Mouse (Mus musculus) kidney, embryonic 15.5 days (tissue): ENCODE data around the gene Znrf1. TPM values are rescaled to one million over a fixed set of nuclear protein-coding genes. Genes with fewer than 3 reads are reported as not detected.

Source experiments
- ATAC-seq: fragments of 200-750 bp; cut with Nextera tagmentation; replicated peaks from 2 replicates; pipeline ENCODE4 v1.8.0; 2017; ENCODE audit warnings: moderate TSS enrichment; ENCODE audit not compliant: low FRiP score
- H3K27ac ChIP-seq: fragments of 300-500 bp; sonication (generic); 2 replicates; pipeline ENCODE4 v1.5.1; 2015; ENCODE audit warnings: mild to moderate bottlenecking, inconsistent platforms
- H3K27me3 ChIP-seq: fragments of 300-500 bp; sonication (generic); 2 replicates; pipeline ENCODE4 v1.6.1; 2015; ENCODE audit warnings: inconsistent platforms
- H3K36me3 ChIP-seq: fragments of 300-500 bp; sonication (generic); 2 replicates; pipeline ENCODE4 v1.6.1; 2015; ENCODE audit warnings: inconsistent platforms
- H3K4me1 ChIP-seq: fragments of 300-500 bp; sonication (generic); 2 replicates; pipeline ENCODE4 v1.6.1; 2015; ENCODE audit warnings: inconsistent platforms
- H3K4me2 ChIP-seq: fragments of 300-500 bp; sonication (generic); 2 replicates; pipeline ENCODE4 v1.6.1; 2015; ENCODE audit warnings: moderate library complexity, mild to moderate bottlenecking, inconsistent platforms
- H3K4me3 ChIP-seq: fragments of 300-500 bp; sonication (generic); replicated peaks from 2 replicates; pipeline ENCODE4 v1.5.1; 2015; ENCODE audit warnings: mild to moderate bottlenecking, inconsistent platforms
- H3K9ac ChIP-seq: fragments of 300-500 bp; sonication (generic); 2 replicates; pipeline ENCODE4 v1.6.1; 2015; ENCODE audit warnings: mild to moderate bottlenecking, inconsistent platforms
- H3K9me3 ChIP-seq: fragments of 300-500 bp; sonication (generic); replicated peaks from 2 replicates; pipeline ENCODE4 v1.6.1; 2016; ENCODE audit warnings: inconsistent platforms
- WGBS: fragments of 180-500 bp; shearing (Covaris S2); methylation state at CpG from one replicate; pipeline ENCODE4 v1.1.7; 2015; ENCODE audit warnings: mixed read lengths; 5-methylcytosine and 5-hydroxymethylcytosine counted together
- polyA plus RNA-seq: library from polyadenylated mRNA; unstranded; fragments of >200 nt; fragmentation: Nextera tagmentation; extraction: Ambion mirVana; gene quantifications from 2 replicates; pipeline ENCODE4 v1.2.1, GENCODE M21; 2015

Znrf1 gene
- polyA plus RNA-seq, 1 experiment from 2014 or later: 28.6 TPM

DNA sequence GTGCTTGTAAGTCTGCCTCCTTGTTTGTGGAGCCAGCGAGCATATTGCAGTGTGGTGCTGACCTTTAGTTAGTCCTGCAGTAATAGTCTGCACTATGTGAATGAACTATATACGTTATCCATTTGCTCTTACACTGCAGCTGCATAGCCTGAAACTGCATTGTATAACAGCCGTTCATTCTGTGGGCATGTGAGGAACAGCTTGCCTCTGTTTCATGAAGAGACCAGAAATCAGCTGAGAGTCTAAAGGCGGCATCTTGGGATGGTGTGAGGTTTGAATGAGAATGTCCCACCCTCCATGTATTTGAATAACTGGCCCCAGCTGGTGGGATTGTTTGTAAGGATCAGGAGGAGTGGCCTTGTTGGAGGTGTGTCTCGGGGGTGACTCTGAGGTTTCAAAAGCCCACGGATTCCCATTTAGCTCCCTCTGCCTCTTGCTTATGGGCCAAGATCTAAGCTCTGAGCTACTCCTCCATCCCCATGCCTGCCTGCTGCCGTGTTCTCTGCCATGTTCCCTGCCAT lies 56.6 kb downstream of the Znrf1 start:
- H3K4me3 ChIP-seq: no peak overlapping the region
- H3K27ac ChIP-seq: no peak overlapping the region
- no peak overlapping the region for H3K9ac ChIP-seq
- no peaks in the 10 kb centered on the region for H3K27me3 ChIP-seq
- H3K9me3 ChIP-seq: no peaks in the 10 kb centered on the region
- peaks cover 52% of the 10 kb centered on the region for H3K4me1 ChIP-seq
- H3K36me3 ChIP-seq: no peaks in the 10 kb centered on the region
- ATAC-seq: no peak
- H3K4me2 ChIP-seq: no peak overlapping the region
- 74% methylated on average over 7 of the region's 7 CpGs for WGBS

DNA sequence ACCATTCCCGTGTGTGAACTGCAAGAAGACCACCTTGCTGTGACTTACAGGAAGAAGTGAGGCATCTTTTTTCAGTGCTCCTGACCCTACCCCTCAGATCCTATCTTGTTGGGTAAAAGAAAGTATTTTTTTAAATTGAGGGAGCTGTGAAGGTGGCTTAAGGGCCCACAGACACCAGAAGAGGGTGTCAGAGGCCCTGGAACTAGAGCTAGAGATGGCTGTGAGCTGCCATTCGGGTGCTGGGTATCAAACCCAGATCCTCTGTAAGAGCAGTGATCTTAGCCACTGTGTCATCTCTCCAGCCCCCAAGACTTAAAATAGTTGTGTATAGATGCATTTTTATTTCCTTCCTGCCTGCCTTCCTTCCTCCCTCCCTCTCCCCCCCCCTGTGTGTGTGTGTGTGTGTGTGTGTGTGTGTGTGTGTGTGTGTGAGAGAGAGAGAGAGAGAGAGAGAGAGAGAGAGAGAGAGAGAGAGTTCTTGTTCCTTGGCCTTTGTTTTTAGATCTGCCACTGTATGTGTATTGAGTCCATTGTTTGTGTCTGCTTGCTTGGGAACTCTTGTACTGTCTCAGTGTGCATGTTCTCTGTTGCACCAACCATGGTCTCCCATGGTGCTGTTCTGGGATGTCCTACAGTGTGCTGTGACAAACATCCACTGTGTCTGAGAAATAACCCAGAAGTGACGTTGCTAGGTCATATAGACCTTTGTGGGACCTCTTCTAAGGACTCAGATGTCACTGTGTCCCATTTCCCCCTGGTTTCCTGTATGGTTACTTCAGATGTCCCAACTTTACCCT lies 58.3 kb downstream of the Znrf1 start:
- Histone ChIP-seq H3K27me3 (no peaks in the 10 kb centered on the region), H3K4me3 (no peak overlapping the region), H3K4me2 (no peak overlapping the region), H3K9me3 (no peaks in the 10 kb centered on the region), H3K27ac (0 out of 2 replicates have a peak overlapping the region, but pooled peaks have one; percentile 89), H3K4me1 (peaks cover 60% of the 10 kb centered on the region), H3K9ac (no peak overlapping the region), H3K36me3 (no peaks in the 10 kb centered on the region)
- ATAC-seq: no peak
- 86% methylated on average over 3 of the region's 3 CpGs for WGBS

DNA sequence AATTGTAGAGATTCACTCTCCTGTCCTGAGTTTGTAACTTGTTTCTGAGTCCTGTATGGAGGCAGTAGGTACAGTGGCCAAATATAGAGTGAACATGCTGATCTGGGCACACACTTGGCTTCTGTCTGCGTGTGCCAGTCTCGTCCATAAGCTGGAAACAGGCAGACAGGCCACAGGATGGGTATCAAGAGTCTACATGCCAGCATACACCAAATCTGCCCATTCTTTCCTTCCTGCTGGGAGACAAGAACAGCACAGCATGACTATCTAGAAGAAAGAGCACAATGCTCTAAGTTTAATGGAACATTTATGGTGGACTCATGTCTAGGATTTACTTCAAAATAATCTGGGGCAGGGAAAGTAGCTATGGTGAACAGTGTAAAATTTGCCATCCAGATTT lies 59.1 kb downstream of the Znrf1 start:
- no peaks in the 10 kb centered on the region for H3K9me3 ChIP-seq
- peaks cover 65% of the 10 kb centered on the region for H3K4me1 ChIP-seq
- no peak overlapping the region for H3K4me2 ChIP-seq
- ATAC-seq: no peak
- H3K27ac ChIP-seq: peak overlapping the region; percentile 89; the same call in 1 of the 2 replicates
- WGBS: 92% methylated on average over 2 of the region's 2 CpGs
- no peaks in the 10 kb centered on the region for H3K27me3 ChIP-seq
- no peak overlapping the region for H3K9ac ChIP-seq
- H3K36me3 ChIP-seq: no peaks in the 10 kb centered on the region
- no peak overlapping the region for H3K4me3 ChIP-seq

DNA sequence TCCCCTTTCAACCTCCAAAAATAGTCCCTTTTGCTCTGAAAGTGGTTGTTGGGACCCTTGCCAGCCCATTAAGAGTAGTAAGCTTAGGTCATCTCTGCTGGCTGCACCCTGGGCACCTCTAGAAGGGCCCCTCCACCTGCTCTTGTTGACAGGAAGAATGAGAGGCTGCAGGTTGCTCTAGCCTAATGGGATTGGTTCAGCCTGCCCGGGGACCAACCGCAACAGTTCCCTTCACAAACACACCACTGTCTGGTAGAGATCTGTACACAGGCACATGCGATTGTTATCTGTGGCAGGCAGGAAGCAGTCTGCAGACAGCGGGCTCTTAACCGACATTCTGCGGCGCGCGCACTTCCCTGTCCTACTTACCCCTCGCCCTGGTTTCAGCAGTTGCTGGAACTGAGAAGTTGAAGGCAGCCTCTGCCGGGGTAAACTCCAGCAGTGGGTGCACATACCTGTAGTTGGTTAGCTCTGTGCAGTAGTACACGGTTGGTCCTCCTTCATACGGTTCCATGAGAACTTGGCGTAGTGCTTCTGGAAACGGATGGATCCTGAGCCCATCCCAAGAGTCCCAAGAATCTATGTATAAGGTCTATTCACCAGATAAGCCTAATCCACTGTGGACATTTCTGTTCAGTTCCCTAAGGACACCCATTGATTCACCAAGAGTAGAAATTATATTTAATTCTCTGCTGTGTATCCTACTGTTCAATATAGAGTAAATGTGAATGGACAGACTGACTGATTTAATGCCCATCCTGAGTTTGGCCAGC lies 60.0 kb downstream of the Znrf1 start:
- Histone ChIP-seq H3K27ac (peak overlapping the region; percentile 89), H3K27me3 (no peaks in the 10 kb centered on the region), H3K4me3 (no peak overlapping the region), H3K9me3 (no peaks in the 10 kb centered on the region), H3K4me2 (peak overlapping the region; percentile 5; the same call in 1 of the 2 replicates), H3K4me1 (peaks cover 66% of the 10 kb centered on the region), H3K36me3 (no peaks in the 10 kb centered on the region), H3K9ac (no peak overlapping the region)
- peak; percentile 59 for ATAC-seq
- 71% methylated on average over 15 of the region's 15 CpGs for WGBS

DNA sequence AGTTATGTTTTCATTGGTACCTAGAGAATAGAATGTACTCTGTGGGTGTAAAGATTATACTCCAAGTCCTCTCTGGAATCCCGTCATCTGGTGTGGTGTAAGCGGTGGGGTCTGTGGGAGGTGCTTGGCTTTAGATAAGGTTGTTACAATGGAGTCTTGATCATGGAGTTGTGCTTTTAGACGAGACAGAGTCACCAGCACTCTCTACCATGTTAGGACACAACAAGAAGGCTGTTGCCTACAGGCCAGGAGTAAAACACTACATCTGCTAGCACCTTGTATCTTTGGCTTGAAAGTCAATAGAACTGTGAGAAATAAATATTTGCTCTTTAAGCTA lies 60.6 kb downstream of the Znrf1 start:
- Histone ChIP-seq H3K27me3 (no peaks in the 10 kb centered on the region), H3K4me3 (no peak overlapping the region), H3K27ac (peak overlapping the region; percentile 89), H3K4me1 (peaks cover 66% of the 10 kb centered on the region), H3K9ac (no peak overlapping the region), H3K9me3 (no peaks in the 10 kb centered on the region), H3K4me2 (0 out of 2 replicates have a peak overlapping the region, but pooled peaks have one; percentile 28), H3K36me3 (no peaks in the 10 kb centered on the region)
- no peak for ATAC-seq
- 51% methylated on average over 3 of the region's 3 CpGs for WGBS

DNA sequence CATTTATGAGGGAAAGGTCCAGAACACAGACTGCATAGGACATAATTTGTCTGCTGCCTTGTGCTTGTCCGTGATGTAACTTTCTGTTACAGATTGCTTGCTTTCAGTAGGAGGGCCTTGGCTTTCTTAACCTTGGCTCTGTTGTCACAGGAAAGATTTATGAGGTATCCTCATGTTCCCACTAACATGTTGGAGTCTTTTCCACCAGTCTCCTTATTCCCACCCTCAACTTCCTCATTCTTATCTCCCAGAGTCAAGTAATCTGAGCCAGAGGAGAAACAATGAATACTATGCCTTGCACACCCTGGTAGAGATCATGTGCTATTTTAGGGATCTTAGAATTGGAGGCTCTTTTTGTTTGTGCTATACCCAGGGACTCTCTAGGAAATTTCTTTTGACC lies 61.4 kb downstream of the Znrf1 start:
- H3K4me1 ChIP-seq: peaks cover 66% of the 10 kb centered on the region
- H3K27ac ChIP-seq: peak overlapping the region; percentile 89
- peak; percentile 84 for ATAC-seq
- H3K9ac ChIP-seq: no peak overlapping the region
- no peaks in the 10 kb centered on the region for H3K36me3 ChIP-seq
- WGBS: 5% methylated on average over 1 of the region's 1 CpGs
- no peaks in the 10 kb centered on the region for H3K27me3 ChIP-seq
- no peak overlapping the region for H3K4me3 ChIP-seq
- H3K9me3 ChIP-seq: no peaks in the 10 kb centered on the region
- H3K4me2 ChIP-seq: 0 out of 2 replicates have a peak overlapping the region, but pooled peaks have one; percentile 28

DNA sequence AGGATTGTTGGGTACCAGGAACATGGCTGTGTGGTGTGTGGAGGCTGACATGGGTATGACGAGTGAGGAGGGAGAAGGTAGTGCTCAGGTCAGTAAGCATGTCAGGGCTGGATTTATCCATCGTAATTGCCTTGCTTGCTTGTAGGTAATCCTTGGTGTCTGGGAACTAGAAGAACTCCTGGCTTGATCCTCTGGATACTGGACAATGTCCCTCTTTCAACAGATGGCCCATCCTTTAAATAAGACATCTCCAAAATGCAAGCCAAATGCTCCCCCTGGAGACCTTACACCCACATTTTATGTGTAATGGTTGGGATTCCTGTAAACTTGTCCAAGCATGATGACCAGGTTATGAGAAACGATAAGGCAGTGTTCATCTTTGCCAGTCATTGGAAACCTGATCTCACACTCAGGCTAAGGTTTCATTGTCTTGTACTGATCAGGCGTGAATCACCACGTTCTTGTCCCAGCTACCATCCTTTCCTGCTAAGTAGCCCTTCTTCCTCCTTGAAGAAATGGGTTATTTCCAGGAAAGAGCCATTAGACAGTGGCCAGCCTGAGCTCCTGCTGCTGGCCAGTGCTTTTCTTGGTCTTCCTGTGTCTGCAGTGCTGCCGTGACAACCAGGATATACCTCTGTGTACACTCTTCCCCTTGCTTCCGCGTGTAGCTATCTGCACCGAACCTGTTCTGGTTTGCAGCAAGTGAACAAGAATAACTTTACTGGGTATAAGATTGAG lies 64.0 kb downstream of the Znrf1 start:
- Histone ChIP-seq H3K36me3 (0 out of 2 replicates have a peak, but pooled peaks cover 4% of the 10 kb centered on the region), H3K27ac (0 out of 2 replicates have a peak overlapping the region, but pooled peaks have one; percentile 11), H3K4me2 (no peak overlapping the region), H3K9me3 (no peaks in the 10 kb centered on the region), H3K4me3 (no peak overlapping the region), H3K4me1 (peaks cover 47% of the 10 kb centered on the region), H3K27me3 (no peaks in the 10 kb centered on the region), H3K9ac (no peak overlapping the region)
- WGBS: 59% methylated on average over 9 of the region's 9 CpGs
- ATAC-seq: no peak

DNA sequence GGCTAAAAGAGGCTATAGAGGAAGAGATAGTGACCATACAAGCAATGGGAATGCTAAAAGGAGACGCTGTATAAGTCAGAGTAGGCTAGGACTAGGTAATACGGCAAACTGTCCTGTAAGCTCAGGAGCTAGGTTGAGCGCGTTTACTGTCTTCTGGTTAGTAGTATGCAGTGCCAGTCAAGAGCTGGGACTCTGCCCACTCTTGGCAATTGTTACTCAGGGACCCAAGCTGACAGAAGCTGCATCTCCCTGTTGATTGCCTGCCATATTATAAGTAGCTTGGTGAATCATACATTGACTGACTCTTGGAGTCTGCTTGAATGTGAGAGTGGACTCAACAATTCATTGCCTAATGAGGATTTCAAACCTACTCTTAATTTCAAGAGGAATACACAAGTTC lies 66.2 kb downstream of the Znrf1 start:
- H3K27me3 ChIP-seq: no peaks in the 10 kb centered on the region
- H3K36me3 ChIP-seq: 0 out of 2 replicates have a peak, but pooled peaks cover 4% of the 10 kb centered on the region
- H3K4me1 ChIP-seq: peaks cover 34% of the 10 kb centered on the region
- H3K4me3 ChIP-seq: no peak overlapping the region
- no peak for ATAC-seq
- H3K9ac ChIP-seq: no peak overlapping the region
- H3K27ac ChIP-seq: no peak overlapping the region
- H3K4me2 ChIP-seq: no peak overlapping the region
- H3K9me3 ChIP-seq: no peaks in the 10 kb centered on the region
- WGBS: 97% methylated on average over 4 of the region's 4 CpGs

DNA sequence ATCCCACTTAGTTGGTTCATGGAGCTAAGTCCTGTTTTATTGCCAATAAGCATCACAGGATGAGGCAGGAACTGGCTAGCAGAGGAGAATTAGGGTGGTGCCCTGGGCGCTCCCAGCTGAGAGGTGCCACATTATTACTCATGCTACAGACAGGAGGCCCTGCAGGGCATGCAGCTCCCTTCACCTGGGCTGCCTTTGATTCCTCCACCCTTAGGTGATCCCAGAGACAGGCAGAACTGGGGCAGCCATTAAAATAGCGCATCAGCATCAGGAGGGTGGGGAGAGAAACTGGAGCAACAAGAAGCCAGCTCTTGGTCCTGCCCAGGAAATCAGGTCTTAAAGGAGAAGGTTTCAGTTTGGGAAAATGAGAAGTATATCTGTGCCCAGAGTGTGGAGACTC lies 69.1 kb downstream of the Znrf1 start:
- peaks cover 17% of the 10 kb centered on the region for H3K4me1 ChIP-seq
- H3K9me3 ChIP-seq: no peaks in the 10 kb centered on the region
- H3K9ac ChIP-seq: no peak overlapping the region
- 77% methylated on average over 2 of the region's 2 CpGs for WGBS
- H3K27me3 ChIP-seq: no peaks in the 10 kb centered on the region
- H3K36me3 ChIP-seq: 0 out of 2 replicates have a peak, but pooled peaks cover 4% of the 10 kb centered on the region
- H3K4me2 ChIP-seq: no peak overlapping the region
- H3K4me3 ChIP-seq: no peak overlapping the region
- no peak for ATAC-seq
- H3K27ac ChIP-seq: no peak overlapping the region

DNA sequence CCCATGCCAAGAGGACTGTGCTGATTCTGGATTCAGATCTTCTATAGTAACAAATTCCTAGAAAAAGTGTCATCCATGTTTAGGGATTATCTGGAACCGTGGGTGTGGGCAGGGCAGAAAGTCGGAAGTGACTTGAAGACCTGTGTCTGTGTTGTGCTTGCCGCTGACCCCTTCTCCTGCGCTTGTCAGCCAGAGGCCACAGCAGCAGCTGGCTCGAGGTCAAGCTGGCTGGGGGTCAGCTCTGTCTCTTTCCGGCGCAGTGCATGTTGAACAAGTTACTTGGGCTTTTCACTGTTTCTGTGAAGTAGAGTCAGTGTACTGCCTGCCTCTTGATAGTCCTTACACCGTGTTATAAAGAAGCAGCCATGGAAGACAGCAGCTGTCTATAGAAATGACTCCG lies 71.1 kb downstream of the Znrf1 start:
- no peaks in the 10 kb centered on the region for H3K27me3 ChIP-seq
- WGBS: 68% methylated on average over 9 of the region's 9 CpGs
- no peak overlapping the region for H3K4me3 ChIP-seq

DNA sequence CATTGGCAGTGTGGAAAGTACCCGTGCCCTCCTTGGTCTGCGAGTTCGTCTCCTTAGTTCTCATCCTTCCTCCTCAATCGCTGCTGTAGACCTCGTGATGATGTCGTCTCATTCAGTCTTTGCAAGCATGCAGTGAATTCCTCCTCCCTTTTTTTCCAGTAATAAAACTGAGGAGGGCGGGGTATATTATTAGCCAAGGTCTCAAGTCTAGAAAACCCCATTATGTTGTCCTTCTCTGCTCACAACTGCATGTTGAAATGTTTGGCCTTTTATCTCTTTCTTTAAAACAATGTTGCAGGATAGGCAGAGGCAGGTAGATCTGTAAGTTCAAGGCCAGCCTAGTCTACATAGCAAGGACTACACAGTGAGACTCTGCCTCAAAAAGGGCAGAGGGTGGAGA lies 71.5 kb downstream of the Znrf1 start:
- H3K4me1 ChIP-seq: peaks cover 15% of the 10 kb centered on the region
- H3K9ac ChIP-seq: no peak overlapping the region
- no peak overlapping the region for H3K27ac ChIP-seq
- ATAC-seq: no peak
- H3K9me3 ChIP-seq: no peaks in the 10 kb centered on the region
- 88% methylated on average over 7 of the region's 7 CpGs for WGBS
- H3K36me3 ChIP-seq: peaks cover 8% of the 10 kb centered on the region; the same call in 1 of the 2 replicates
- H3K27me3 ChIP-seq: no peaks in the 10 kb centered on the region
- H3K4me3 ChIP-seq: no peak overlapping the region
- H3K4me2 ChIP-seq: no peak overlapping the region

More for the DNA sequence above, 71.1 kb downstream of the Znrf1 start:
- H3K9ac ChIP-seq: no peak overlapping the region
- peaks cover 8% of the 10 kb centered on the region; the same call in 1 of the 2 replicates for H3K36me3 ChIP-seq
- H3K9me3 ChIP-seq: no peaks in the 10 kb centered on the region
- no peak overlapping the region for H3K27ac ChIP-seq
- no peak overlapping the region for H3K4me2 ChIP-seq
- ATAC-seq: no peak
- peaks cover 15% of the 10 kb centered on the region for H3K4me1 ChIP-seq
